Mouse (Mus musculus) liver, embryonic 11.5 days (tissue): Measurements from ENCODE around the gene Cacna2d4. TPM values are rescaled to one million over a fixed set of nuclear protein-coding genes. Genes with fewer than 3 reads are reported as not detected.

ENCODE experiments used
- ATAC-seq: fragments of 200-750 bp; cut with Nextera tagmentation; replicated peaks from 2 replicates; pipeline ENCODE4 v1.8.0; 2017; ENCODE audit warnings: moderate number of reproducible peaks, mild to moderate bottlenecking, moderate TSS enrichment, moderate library complexity; ENCODE audit not compliant: low FRiP score
- DNase-seq: peaks from one replicate; pipeline ENCODE4 v3.0.0-alpha.2; 2017; ENCODE audit warnings: low spot score
- H3K27ac ChIP-seq: fragments of 300-500 bp; sonication (generic); 2 replicates; pipeline ENCODE4 v1.5.1; 2014; ENCODE audit warnings: mild to moderate bottlenecking, low read depth, low read length, control low read depth
- H3K27me3 ChIP-seq: fragments of 300-500 bp; sonication (generic); replicated peaks from 2 replicates; pipeline ENCODE4 v1.6.1; 2014; ENCODE audit warnings: low read length, mixed read lengths; ENCODE audit not compliant: control insufficient read depth, insufficient read depth
- H3K36me3 ChIP-seq: fragments of 300-500 bp; sonication (generic); 2 replicates; pipeline ENCODE4 v1.6.1; 2014; ENCODE audit warnings: mild to moderate bottlenecking, low read length, moderate library complexity, mixed read lengths; ENCODE audit not compliant: control insufficient read depth, insufficient read depth
- H3K4me1 ChIP-seq: fragments of 300-500 bp; sonication (generic); replicated peaks from 2 replicates; pipeline ENCODE4 v1.6.1; 2014; ENCODE audit warnings: low read length, mixed read lengths; ENCODE audit not compliant: control insufficient read depth, insufficient read depth
- H3K4me2 ChIP-seq: fragments of 300-500 bp; sonication (generic); 2 replicates; pipeline ENCODE4 v1.6.1; 2014; ENCODE audit warnings: mild to moderate bottlenecking, control low read depth, moderate library complexity
- H3K4me3 ChIP-seq: fragments of 300-500 bp; sonication (generic); 2 replicates; pipeline ENCODE4 v1.5.1; 2014; ENCODE audit warnings: low read depth, low read length, control low read depth
- H3K9ac ChIP-seq: fragments of 300-500 bp; sonication (generic); 2 replicates; pipeline ENCODE4 v1.6.1; 2014; ENCODE audit warnings: low read depth, low read length, control low read depth
- H3K9me3 ChIP-seq: fragments of 300-500 bp; sonication (generic); 2 replicates; pipeline ENCODE4 v1.6.1; 2016; ENCODE audit warnings: low read length, inconsistent platforms, mixed read lengths; ENCODE audit not compliant: control insufficient read depth
- WGBS: fragments of 180-500 bp; shearing (Covaris S2); extraction: QIAGEN DNeasy Blood & Tissue Kit; methylation state at CpG from one replicate; pipeline ENCODE4 v1.1.7; 2014; 5-methylcytosine and 5-hydroxymethylcytosine counted together
- polyA plus RNA-seq: library from polyadenylated mRNA; unstranded; fragments of >200 nt; fragmentation: Nextera tagmentation; extraction: Ambion mirVana; gene quantifications from 2 replicates; pipeline ENCODE4 v1.2.1, GENCODE M21; 2014

Gene Cacna2d4
- polyA plus RNA-seq, 1 experiment from 2014 or later, result not detected

DNA sequence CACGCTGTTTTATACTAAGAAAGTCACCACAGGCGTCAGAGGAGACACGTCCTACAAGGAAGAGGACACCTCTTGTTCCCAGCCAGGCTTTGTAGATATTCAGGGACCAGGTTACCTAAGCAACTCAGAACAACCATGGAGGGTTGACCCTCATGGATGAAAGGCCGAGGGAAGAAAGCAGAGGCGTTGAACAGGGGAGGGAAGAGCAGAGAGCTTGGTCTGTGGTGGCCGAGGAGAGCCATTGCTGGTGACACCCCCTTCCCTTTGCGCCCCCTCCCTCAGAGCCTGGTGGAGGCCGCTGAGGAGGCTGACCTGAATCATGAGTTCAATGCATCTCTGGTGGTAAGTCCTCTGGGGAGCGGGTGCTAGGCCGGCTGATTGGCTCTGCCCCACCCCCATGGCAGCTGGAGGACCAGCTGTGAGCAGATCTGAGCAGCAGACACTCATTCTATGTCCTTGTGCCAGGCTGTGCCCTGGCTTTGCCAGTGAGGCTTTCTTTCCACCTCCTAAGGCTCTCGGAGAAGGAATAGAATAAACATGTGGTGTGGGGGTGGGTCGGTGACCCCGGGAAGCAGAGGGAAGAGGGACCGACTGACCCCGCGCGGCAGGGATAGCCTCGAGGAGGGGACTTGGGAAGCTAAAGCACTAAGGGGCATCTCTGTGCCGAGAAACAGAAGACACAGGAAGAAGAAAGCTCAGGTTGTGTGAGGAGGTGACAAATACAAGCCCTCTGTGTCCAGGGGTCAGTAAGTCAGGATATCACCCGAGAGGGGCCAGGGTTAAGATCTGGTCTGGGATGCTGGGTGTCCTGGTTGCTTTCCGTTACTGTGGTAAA lies 4.8 kb downstream of the Cacna2d4 start:
- ATAC-seq (no peak), DNase-seq (no peak)
- WGBS, result 54% methylated on average over 21 of the region's 21 CpGs
- H3K36me3 ChIP-seq, result no peaks in the 10 kb centered on the region
- no peak overlapping the region for H3K4me2 ChIP-seq
- peaks cover 2% of the 10 kb centered on the region; the same call in 1 of the 2 replicates for H3K9me3 ChIP-seq
- H3K4me1 ChIP-seq, result no peaks in the 10 kb centered on the region
- no peak overlapping the region for H3K27ac ChIP-seq
- H3K9ac ChIP-seq, result no peak overlapping the region
- H3K27me3 ChIP-seq, result no peaks in the 10 kb centered on the region
- H3K4me3 ChIP-seq, result no peak overlapping the region

DNA sequence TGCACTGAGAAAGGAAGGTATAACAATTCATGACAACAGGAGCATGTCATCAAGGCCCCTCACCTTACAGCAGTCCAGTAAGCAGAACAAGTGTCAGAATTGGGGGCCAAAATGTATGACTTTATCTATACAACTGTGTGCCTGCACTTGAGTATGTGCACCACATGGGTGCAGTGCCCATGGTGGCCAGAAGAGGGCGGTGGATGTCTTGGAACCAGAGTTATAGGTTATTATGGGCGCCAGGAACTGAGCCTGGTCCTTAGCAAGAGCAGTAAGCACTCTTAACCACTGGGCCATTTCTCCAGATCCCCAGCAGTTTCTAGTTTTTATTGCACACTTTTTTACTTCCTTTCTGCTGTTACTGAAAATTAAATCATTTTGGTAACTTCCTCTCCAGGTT lies 9.8 kb downstream of the Cacna2d4 start:
- Histone ChIP-seq H3K27me3 (no peaks in the 10 kb centered on the region), H3K4me2 (no peak overlapping the region), H3K4me1 (no peaks in the 10 kb centered on the region), H3K9ac (no peak overlapping the region), H3K27ac (no peak overlapping the region), H3K36me3 (no peaks in the 10 kb centered on the region), H3K9me3 (peaks cover 4% of the 10 kb centered on the region; the same call in 1 of the 2 replicates), H3K4me3 (no peak overlapping the region)
- ATAC-seq (no peak), DNase-seq (no peak)
- 50% methylated on average over 2 of the region's 2 CpGs for WGBS

DNA sequence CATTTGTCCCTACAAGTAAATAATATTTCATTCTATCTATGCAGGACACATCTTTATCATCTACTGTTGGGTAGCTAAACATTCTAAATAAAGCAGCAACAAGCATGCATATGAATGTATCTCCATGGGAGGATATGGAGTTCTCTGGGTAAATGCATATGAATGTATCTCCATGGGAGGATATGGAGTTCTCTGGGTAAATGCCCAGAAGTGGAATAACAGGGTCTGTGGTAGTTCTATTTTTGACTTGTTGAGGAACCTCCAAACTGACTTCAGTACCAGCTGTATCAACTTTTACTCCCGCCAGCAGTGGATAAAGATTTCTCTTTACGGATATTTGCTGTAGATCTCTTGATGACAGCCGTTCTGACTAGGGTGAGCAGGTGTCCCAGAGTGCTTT lies 12.3 kb downstream of the Cacna2d4 start:
- Histone ChIP-seq H3K36me3 (no peaks in the 10 kb centered on the region), H3K4me3 (no peak overlapping the region), H3K4me2 (no peak overlapping the region), H3K27me3 (no peaks in the 10 kb centered on the region), H3K9ac (no peak overlapping the region), H3K9me3 (peaks cover 4% of the 10 kb centered on the region; the same call in 1 of the 2 replicates), H3K27ac (no peak overlapping the region), H3K4me1 (no peaks in the 10 kb centered on the region)
- DNase-seq, result no peak
- no peak for ATAC-seq
- 84% methylated on average over 3 of the region's 3 CpGs for WGBS

DNA sequence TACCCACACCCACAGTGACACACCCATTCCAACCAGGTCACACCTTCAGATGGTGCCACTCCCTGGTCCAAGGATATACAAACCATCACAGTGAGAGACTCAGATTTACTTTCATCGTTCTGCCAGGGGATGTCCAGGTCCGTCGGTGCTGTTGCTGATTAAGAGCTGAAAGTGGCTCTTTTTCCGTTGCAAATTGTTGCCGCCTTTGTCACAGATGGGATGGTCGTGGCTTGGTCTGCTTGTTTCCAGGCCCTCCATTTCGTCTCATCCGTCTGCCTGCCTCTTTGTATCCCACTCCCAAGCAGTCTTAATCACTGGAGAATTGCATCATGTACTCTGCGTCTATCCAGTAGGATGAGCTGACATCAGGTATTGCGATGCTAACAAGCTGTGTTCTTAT lies 13.4 kb downstream of the Cacna2d4 start:
- Histone ChIP-seq H3K4me2 (no peak overlapping the region), H3K27ac (no peak overlapping the region), H3K27me3 (no peaks in the 10 kb centered on the region), H3K4me3 (no peak overlapping the region), H3K9me3 (peaks cover 4% of the 10 kb centered on the region; the same call in 1 of the 2 replicates), H3K36me3 (no peaks in the 10 kb centered on the region), H3K9ac (no peak overlapping the region), H3K4me1 (no peaks in the 10 kb centered on the region)
- DNase-seq (no peak), ATAC-seq (no peak)
- WGBS, result 81% methylated on average over 10 of the region's 10 CpGs

DNA sequence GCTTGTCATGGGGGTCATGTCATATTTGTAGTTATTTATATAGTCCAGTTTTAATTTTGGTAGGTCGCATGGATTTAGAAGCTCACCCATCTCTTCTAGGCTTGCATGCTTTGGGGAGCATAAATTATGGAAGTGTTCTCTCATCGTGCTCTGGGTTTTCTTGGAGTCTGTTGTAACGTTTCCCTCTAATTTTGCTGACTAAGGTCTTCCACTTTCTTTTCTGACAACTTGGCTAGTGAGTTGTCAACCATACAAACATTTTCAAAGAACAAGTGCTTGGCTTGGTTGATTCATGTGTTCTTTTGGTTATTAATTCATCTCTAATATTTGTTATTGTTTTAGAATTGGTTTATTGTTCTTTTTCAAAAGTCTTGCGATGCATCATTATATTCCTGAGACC lies 15.4 kb downstream of the Cacna2d4 start:
- H3K27ac ChIP-seq, result no peak overlapping the region
- no peak overlapping the region for H3K4me2 ChIP-seq
- H3K27me3 ChIP-seq, result no peaks in the 10 kb centered on the region
- H3K4me1 ChIP-seq, result no peaks in the 10 kb centered on the region
- no peak for ATAC-seq
- H3K9me3 ChIP-seq, result no peaks in the 10 kb centered on the region
- 79% methylated on average over 4 of the region's 4 CpGs for WGBS
- no peak for DNase-seq
- H3K9ac ChIP-seq, result no peak overlapping the region
- H3K4me3 ChIP-seq, result no peak overlapping the region
- no peaks in the 10 kb centered on the region for H3K36me3 ChIP-seq

DNA sequence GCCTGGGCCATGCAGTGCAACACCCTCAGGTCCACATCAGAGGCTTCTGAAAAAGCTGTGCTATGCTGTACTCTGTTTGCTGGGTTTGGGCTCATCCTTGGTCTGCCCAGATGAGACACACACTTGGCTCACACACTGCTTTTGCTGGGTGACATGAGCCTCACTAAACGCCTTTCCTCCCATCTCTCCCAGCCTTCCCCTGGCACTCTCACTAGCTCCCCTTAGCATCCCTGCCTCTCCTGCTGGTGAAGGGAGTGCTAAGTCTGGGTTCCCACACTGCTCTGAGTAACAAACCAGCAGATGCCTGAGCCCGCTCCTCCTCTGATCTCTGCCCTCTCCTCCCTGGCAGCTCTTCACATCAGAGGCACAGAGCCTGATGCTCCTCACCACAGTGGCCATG lies 40.4 kb downstream of the Cacna2d4 start:
- no peaks in the 10 kb centered on the region for H3K36me3 ChIP-seq
- no peak for ATAC-seq
- H3K4me2 ChIP-seq, result no peak overlapping the region
- 79% methylated on average over 2 of the region's 2 CpGs for WGBS
- H3K4me1 ChIP-seq, result no peaks in the 10 kb centered on the region
- H3K27ac ChIP-seq, result no peak overlapping the region
- DNase-seq, result no peak
- H3K27me3 ChIP-seq, result no peaks in the 10 kb centered on the region
- no peak overlapping the region for H3K4me3 ChIP-seq
- no peaks in the 10 kb centered on the region for H3K9me3 ChIP-seq
- H3K9ac ChIP-seq, result no peak overlapping the region

DNA sequence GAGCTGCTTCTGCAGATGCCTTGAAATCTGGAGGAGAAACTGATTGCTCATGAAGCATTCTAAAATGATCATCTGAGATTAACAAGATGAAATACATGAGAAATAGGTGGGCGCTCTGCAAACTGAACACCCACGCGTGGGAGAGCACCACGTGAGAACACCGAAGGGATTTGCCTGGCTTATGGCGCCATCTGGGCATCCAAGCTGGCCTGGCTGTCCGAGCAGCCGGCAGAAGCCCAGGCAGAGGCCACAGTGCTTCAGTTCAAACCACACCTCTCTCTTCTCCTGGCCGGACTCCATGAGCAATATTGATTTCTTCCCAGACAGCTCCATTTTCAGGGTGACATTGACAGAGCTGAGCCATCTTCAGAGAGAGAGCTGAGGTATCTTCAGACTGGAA lies 44.4 kb downstream of the Cacna2d4 start:
- DNase-seq (no peak), ATAC-seq (no peak)
- no peak overlapping the region for H3K4me2 ChIP-seq
- H3K9ac ChIP-seq, result no peak overlapping the region
- H3K36me3 ChIP-seq, result no peaks in the 10 kb centered on the region
- no peak overlapping the region for H3K27ac ChIP-seq
- H3K4me1 ChIP-seq, result no peaks in the 10 kb centered on the region
- H3K27me3 ChIP-seq, result no peaks in the 10 kb centered on the region
- 69% methylated on average over 9 of the region's 9 CpGs for WGBS
- no peaks in the 10 kb centered on the region for H3K9me3 ChIP-seq
- no peak overlapping the region for H3K4me3 ChIP-seq

DNA sequence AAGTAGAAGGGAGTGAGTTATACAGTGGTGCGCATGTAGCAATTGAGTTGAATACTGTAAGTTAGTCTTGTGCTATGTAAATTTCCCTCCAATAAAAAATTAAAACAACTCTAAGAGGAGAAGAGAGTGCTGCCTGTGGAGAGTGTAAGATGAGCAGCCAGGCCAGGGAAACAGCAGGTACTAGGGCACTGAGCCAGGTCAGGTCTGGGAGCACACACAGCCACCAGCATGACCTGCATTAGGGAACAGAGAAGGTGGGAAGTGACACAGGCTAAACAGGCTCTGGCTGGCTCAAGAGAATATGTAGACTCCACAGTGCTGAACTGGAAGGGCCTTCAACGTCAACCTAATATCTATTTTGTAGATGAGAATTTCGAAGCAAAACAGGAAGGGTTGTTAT lies 65.0 kb downstream of the Cacna2d4 start:
- Histone ChIP-seq H3K36me3 (no peaks in the 10 kb centered on the region), H3K4me1 (no peaks in the 10 kb centered on the region), H3K4me2 (no peak overlapping the region), H3K27ac (no peak overlapping the region), H3K27me3 (no peaks in the 10 kb centered on the region), H3K9ac (no peak overlapping the region), H3K9me3 (no peaks in the 10 kb centered on the region), H3K4me3 (no peak overlapping the region)
- DNase-seq (no peak), ATAC-seq (no peak)
- 70% methylated on average over 3 of the region's 3 CpGs for WGBS

DNA sequence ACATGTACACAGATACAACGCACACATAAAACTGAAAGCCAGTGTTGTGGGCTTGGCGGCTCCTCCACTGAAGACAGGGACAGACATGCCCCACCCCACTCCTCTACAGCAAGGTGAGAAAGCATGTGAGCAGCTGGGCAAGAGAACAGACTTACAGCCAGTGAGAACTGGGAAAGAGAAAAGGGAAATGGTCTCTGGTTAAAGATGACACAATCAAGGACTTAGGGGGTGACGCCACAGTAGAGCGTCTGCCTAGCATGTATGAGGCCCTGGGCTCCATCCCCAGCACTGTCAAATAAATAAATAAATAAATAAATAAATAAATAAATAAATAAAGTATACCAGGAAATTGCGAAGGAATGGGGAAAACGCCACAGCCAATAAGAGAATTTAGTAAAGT lies 67.0 kb downstream of the Cacna2d4 start:
- Histone ChIP-seq H3K4me3 (no peak overlapping the region), H3K36me3 (no peaks in the 10 kb centered on the region), H3K4me2 (no peak overlapping the region), H3K9me3 (no peaks in the 10 kb centered on the region), H3K27ac (no peak overlapping the region), H3K9ac (no peak overlapping the region), H3K27me3 (no peaks in the 10 kb centered on the region), H3K4me1 (no peaks in the 10 kb centered on the region)
- DNase-seq (no peak), ATAC-seq (no peak)
- 82% methylated on average over 6 of the region's 6 CpGs for WGBS
